Mouse (Mus musculus): ENCODE measurements around the gene Cdk17.

Gene Cdk17

DNA sequence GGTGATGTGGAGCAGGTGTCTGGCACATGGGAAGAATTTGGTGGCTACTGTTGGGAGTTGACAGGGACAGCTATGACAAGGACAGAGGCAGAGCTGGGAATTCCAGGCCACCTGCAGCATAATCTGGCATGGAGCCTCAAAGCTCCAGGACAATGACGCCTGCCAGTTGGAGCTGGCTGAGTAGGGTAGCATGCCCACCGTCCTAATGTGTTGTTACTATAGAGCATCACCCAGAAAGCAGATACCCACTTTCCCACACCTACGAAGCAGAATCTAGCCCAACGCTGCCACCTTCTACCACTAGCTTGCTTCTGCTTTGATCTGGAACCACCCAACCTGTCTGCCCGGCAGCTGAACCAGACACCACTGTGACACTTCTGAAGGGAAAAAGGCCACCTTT, 103.3 kb downstream of the Cdk17 start:
- no peak for DNase-seq (ENCODE audit: low spot score)

DNA sequence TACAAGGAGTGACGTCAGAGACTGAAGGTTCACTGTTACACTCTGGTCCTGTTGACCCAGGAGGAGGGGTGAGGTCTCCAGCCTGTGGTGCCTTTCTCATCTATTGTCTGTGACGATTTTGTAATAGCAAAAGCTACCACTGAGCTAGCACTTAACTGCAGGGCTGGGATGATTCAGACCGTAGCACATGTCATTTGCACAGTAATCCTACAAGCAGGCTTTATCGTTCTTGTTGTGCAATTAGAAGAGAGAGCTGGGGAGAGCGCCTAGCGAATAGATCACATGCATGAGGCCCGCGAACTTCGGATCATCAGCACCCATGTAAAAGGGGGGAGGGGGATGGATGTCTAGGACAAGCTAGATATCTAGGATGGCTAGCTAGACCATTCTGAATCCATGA, 105.2 kb downstream of the Cdk17 start:
- DNase-seq (ENCODE audit: low spot score): no peak

DNA sequence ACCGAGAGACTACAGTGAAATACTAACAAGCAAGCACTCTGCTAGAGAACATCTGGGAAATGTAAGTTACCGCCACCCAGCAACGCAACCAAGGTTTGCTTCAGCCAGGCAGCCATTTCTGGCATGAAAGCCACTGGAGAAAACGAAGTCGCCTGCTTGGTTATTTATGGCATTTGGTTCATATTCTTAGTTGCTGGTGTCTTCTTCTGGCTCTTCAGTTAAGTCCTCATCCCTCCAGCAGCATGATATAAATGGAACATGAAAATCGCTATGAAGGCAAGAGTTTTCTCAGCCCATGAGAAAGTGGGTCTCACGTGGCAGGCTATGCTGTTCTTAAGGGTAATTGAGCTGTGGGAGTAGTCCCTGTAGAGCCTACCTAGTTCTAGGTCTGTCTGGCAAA, 105.8 kb downstream of the Cdk17 start:
- DNase-seq (ENCODE audit: low spot score): no peak

- DNase-seq (ENCODE audit: low spot score): no peak
Measured at GRCm38 (mm10) chr10:93267509-93267908, 106.8 kb downstream of the Cdk17 start.

DNA sequence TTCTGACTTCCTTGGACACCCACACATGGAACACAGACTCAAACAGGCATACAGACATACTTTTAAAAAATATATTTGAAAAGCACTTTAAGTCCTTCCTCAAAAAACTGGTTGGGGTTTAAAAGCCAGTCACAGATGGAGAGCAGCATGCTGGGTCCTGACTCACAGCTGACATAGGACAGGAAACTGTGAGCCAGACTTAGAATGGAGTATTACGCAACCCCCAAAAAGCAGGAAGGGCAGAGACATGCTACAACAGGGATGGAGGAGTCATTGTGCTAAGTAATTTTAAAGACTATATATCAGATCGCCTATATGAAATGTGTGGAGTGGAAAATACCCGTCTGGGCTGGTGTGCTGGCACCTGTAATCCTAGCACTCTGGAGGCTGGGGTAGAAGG, 107.7 kb downstream of the Cdk17 start:
- DNase-seq (ENCODE audit: low spot score): peak; percentile 26

DNA sequence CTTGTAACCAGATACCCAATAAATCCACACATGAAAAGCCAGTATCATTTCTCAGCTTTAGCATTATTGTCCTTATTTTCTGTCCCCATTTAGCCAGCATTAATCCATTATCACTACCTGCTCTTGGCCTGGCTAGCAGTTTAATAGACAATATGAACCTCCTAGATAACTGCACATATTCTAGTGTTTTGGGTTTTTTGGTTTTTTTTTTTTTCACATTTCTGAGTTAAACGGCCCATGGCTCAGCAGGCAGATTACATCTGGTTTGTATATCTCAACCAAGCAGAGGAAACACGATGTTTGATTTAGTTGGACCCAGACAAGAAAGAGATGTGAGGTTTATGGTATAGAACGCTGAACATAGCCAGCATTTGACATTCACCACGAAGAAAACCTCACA, 109.1 kb downstream of the Cdk17 start:
- no peak for DNase-seq (ENCODE audit: low spot score)

DNA sequence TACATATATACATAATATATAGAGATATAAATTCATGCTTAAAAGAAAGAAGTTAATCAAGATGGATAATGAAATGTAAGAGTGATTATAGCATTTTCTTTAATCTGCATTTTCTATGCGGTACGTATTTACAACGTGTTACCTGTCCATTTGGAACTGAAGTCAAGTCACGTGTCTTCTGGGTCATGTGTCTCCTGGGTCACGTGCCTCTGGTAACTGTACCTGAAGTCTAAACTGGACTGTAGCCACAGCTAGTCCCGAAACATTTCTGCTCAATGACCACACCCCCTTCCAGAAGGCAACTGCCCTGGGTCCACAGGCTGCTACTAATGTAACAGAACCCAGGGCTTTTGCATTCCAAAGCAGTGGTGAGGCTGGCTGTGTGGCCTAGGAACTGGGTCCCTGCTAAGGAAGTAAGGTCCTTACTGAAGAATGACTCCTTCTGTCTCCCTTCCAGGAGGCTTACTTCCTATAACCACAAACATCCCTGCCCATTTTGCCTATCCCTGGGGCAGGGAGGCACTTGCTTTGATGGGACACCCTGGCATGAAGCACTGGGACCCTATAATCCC, 110.3 kb downstream of the Cdk17 start:
- DNase-seq (ENCODE audit: low spot score): no peak

DNA sequence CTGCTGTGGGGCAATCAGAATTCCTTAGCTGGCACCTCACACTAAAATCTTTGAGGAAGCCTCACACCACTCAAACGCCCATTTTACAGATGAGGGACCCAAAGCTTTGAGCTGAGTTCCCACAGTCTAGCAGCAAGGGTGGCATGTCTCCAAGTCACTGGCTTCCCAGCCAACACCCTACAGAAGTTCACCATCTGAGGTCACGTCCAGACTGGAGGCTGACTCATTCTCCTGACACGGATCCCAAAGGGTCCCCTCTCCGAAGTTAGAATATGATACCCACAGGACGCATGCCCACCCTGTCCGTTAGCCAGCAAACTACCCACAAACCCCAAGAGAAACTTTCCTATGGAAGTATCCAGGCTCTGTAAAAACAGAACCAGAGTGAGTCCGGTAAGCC, 111.2 kb downstream of the Cdk17 start:
- no peak for DNase-seq (ENCODE audit: low spot score)

GRCm38 (mm10) chr10:93272986-93273982, 112.6 kb downstream of the Cdk17 start:
- peak; percentile 65 for DNase-seq (ENCODE audit: low spot score)

DNA sequence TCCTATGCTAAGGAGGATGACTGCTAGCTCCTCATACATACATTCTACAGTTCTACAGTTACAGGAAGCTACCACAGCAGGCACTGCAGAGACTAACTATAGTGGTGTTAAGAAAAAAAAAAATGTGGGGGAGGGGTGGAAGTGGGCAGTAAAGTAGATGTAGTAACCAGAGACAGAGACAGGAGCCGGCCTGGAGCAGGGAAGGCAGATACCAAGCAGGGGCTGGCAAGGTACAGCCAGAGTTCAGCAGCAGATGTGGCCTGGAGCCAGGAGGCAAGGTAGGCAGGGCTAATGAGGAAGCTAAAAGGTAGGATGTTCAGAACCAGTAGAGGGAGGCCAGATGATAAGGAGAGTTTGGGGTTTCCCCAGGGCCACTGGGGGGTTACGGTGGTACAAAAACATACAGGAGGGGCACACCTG, 113.6 kb downstream of the Cdk17 start:
- DNase-seq (ENCODE audit: low spot score): no peak

DNA sequence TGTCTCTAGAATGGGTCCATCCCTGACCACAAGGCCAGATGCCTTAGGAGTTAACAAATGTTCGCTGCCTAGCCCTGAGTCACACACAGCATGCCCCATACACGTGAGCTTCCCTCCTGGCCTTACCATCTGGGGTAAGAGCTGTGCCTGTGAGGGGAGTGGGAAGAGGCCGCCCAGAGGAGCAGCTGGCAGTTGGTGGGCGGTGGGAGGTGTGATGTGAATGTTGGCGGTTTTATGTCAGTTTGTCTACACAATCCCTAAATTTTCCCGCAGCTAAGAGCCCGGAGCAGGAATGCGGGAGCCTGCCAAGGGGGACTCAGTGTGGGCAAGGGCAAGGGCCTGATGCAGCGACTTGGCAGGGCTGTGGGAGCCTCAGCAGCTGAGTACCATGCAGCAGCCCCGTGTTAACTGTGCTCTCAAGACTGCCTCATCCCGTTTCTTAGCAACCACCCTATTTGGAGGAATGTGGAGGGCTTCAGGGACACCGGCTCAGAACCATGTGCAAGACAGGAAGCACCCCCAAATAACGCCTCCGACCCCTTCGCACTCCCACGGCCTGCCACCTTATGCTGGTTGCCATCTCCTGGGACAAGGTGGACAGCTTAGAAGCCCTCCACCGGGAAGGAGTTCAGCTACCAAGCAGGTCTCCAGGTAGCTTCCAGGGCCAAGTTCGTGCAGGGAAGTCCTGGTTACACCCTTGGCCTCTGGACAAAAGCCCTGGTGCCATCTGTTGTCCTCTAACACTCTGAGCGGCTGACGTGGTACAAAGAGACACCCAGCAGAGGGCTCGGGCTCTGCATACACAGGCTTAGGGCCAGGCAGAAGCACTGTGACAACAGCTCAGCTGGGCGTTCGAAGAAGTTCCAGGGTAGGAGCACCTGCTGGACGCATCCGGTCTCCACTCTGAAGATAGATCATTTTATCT, 114.8 kb downstream of the Cdk17 start:
- DNase-seq (ENCODE audit: low spot score): no peak

DNA sequence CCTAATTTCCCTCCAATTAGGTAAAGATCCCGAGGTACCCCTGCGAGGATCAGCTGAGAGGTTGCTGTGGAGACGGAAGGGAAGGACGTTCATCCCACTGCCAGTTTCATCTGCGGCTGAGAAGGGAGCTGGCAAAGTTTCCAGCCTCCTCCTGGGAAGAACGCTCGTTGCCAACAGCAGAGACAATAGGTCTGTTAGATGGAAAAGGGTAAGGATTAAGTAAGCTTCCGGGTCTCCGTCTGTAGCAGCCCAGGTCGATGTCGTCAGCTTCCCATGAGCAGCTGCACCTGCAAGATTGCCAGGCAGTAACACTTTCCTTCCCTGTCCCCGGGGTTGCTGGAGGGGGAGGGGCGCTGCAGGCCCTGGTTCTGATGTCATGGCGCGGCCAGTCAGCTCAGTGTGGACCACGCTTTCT, 115.7 kb downstream of the Cdk17 start:
- DNase-seq (ENCODE audit: low spot score): peak; percentile 78

- no peak for DNase-seq (ENCODE audit: low spot score)
Measured at GRCm38 (mm10) chr10:93276857-93277256, 116.2 kb downstream of the Cdk17 start.

DNA sequence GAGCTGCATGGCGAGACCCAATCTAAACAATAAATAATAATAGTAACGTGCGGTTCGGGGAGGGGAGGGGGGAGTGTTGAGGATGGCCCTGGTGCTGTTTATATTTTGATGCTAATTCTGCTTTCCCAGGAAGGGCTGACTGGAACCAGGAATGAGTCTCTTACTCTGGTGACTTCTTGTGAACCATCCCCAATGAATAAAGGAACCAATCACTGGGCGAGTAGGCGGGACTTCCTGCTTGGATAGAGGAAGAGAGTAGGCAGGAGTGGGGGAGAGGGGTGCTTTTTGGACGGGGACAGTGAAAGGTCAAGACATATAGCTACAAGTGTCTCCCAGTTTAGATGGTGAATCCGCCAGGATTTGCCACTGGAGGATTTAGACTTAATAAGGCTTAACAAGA, 117.7 kb downstream of the Cdk17 start:
- no peak for DNase-seq (ENCODE audit: low spot score)

DNA sequence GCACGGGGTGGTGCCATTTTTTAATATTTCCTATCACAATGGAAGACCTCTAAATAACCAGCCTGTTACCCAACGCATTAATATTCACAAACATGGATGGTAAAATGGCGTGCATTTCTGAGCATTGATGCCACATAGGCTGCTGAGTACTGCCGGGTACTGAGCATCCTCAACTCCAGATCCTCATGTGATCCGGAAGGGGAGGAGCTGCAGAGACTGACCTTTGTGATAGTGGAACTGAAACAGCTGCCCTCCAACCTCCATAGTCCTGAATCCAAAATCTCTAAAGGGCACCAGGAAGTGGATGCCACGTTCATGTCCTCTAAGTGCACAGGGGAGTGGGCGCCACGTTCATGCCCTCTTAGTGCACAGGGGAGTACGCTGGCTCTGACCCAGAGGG, 118.4 kb downstream of the Cdk17 start:
- no peak for DNase-seq (ENCODE audit: low spot score)

GRCm38 (mm10) chr10:93280586-93280985, 119.9 kb downstream of the Cdk17 start:
- DNase-seq (ENCODE audit: low spot score): no peak

DNA sequence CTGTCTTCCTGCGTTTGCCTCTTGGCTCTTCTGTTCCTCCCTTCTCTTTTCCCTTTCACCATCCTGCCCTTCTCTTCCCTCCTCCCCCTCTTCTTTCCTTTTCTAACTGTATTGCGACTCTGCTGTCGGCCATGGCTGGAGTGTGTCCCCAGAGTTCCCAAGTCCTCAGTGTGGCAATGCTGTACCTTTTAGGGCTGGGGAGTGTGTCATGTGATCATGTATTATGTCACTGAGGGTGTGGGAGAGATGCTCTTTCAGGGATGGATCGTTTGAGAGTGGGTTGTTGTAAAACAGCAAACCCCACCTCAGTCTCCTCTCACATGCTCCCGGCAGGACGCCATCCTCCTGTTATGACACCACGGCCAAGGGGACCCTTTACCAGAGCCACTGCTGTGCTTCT, 120.4 kb downstream of the Cdk17 start:
- no peak for DNase-seq (ENCODE audit: low spot score)

DNA sequence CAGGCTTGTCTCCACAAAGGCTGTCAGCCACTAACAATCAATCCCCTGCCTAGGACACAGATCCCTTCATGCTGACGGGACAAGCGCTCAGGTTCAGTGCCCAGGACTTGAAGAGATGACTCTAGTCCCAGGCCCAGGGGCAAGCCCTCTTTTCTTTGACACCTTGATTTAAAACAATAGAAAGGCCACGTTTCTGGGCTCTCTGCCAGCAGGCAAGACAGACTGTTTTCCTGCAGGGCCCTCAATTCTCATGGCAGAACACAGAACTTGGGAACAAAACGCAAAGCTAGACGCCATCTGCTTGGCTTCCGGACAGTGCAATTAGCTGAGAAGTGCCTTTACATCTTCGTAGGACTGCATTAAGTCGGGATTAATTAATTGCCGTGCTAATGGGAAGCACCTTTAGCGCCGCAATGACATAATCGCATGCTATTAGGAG, 121.9 kb downstream of the Cdk17 start:
- DNase-seq (ENCODE audit: low spot score): no peak

DNA sequence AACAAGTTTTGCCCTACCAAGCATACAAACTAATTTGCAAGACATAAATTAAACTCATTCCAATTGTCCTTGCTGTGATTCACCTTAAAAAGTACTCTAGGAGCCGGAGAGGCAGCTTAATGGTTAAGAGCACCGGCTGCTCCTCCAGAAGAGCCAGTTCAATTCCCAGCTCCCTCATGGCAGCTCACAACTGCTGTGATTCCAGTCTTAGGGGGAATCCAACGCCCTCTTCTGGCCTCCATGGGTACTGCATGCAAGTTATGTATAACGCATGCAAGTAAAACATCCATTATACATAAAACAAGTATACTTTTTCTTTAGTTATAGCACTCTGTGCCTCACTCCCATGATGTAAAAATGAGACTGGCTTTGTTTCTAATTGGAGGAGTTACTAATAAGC, 122.6 kb downstream of the Cdk17 start:
- DNase-seq (ENCODE audit: low spot score): no peak

DNA sequence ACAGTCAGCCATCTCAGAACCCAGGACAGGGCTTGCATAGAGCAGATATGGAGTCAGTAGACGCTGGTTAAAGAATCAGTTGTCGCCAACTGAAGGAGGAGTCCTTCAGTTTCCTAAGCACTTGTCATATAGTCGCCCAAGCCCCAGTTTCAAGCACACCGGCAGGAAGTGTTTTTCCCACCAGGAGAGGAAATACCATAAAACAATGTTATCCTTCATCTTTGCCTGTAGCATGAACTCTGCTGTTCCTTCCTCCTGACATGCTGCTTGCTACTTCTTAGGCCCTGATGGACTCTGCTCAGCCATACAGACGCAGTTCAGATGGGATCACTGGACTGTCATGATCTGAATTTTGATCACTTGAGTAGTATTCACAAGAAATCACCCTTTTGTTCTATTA, 124.8 kb downstream of the Cdk17 start:
- peak; percentile 42 for DNase-seq (ENCODE audit: low spot score)

DNA sequence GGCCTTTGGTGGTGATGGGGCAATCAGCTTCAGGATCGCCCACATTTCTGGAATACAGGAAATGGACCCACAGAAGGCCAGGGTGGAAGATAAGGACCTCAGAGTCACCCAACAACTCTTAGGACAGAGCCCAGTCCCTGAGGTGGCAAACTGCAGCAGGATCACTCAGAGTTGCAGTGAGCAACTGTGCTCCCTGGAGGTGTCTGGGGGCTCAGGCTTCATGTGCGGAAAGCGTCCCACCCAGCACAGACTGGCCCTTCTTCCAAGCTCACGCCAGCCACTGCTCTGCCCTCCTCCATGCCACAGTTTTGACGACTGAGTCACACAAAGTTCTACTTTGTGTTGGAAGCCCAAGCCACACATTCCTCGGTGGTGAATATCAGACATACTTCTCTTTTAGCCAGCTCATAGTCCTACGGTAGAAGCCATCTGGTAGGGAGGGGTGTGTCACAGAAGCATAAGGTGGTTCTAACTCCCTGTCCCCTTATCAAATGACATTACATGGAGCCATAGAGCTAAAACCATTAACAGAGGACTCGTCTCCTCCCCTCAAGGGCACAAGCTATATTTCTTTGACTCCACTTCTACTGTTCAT, 127.0 kb downstream of the Cdk17 start:
- DNase-seq (ENCODE audit: low spot score): no peak

DNA sequence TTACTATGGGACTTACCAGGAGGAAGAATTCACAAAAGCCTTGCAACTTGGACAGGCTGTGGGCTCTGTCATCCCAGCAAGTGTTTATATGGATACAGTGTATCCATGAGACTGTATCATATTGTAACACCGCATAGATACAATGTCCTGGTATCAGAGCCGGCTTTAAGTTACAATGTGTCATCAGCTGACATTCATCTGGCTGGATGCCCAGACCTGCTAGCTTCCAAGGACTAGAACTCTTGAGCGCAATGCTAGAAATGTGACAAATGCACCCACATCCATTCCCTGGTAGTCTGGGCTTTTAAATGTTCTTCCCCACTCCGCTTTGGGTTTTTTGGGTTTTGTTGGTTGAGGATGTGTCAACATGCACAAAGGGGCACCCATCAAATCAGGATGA, 127.7 kb downstream of the Cdk17 start:
- no peak for DNase-seq (ENCODE audit: low spot score)
